Mouse (Mus musculus): ENCODE measurements at regions not wholly inside any gene's neighbourhood (a gene's known extent, or its start where the extent isn't known, plus 50 kb on each side); places are given as distances from the start of the nearest gene placed in this dataset.

- no peak for DNase-seq
Observed at GRCm38 (mm10) chr8:107642241-107642640, 54.0 kb upstream of the Psmd7 start.

- no peak for DNase-seq
Observed at GRCm38 (mm10) chr8:107647936-107648335, 59.7 kb upstream of the Psmd7 start.

- no peak for DNase-seq
Observed at GRCm38 (mm10) chr8:107650306-107650705, 62.0 kb upstream of the Psmd7 start.

- DNase-seq, result no peak
Observed at GRCm38 (mm10) chr8:107651424-107651823, 63.2 kb upstream of the Psmd7 start.

- DNase-seq, result no peak
Observed at GRCm38 (mm10) chr8:107652226-107652625, 64.0 kb upstream of the Psmd7 start.

GRCm38 (mm10) chr8:107653711-107654110, 65.4 kb upstream of the Psmd7 start:
- no peak for DNase-seq

- no peak for DNase-seq
Observed at GRCm38 (mm10) chr8:107656622-107657021, 68.4 kb upstream of the Psmd7 start.

- DNase-seq, result no peak
Observed at GRCm38 (mm10) chr8:107657741-107658140, 69.5 kb upstream of the Psmd7 start.

- DNase-seq, result no peak
Observed at GRCm38 (mm10) chr8:107658386-107658785, 70.1 kb upstream of the Psmd7 start.

- DNase-seq, result no peak
Observed at GRCm38 (mm10) chr8:107660624-107661023, 72.4 kb upstream of the Psmd7 start.

GRCm38 (mm10) chr8:107669608-107670007, 81.3 kb upstream of the Psmd7 start:
- DNase-seq, result no peak

GRCm38 (mm10) chr8:107671471-107671870, 83.2 kb upstream of the Psmd7 start:
- no peak for DNase-seq

GRCm38 (mm10) chr8:107672691-107673090, 84.4 kb upstream of the Psmd7 start:
- DNase-seq, result no peak

GRCm38 (mm10) chr8:107682066-107682465, 93.8 kb upstream of the Psmd7 start:
- DNase-seq, result no peak

- DNase-seq, result no peak
Observed at GRCm38 (mm10) chr8:107684721-107685691, 96.7 kb upstream of the Psmd7 start.

- peak; percentile 25 for DNase-seq
Observed at GRCm38 (mm10) chr8:107686936-107687335, 98.7 kb upstream of the Psmd7 start.

GRCm38 (mm10) chr8:107687529-107687928, 99.3 kb upstream of the Psmd7 start:
- DNase-seq, result no peak

GRCm38 (mm10) chr8:107689020-107689419, 100.8 kb upstream of the Psmd7 start:
- DNase-seq, result no peak

GRCm38 (mm10) chr8:107691251-107691650, 103.0 kb upstream of the Psmd7 start:
- no peak for DNase-seq

- DNase-seq, result no peak
Observed at GRCm38 (mm10) chr8:107696384-107697346, 108.4 kb upstream of the Psmd7 start.

- DNase-seq, result no peak
Observed at GRCm38 (mm10) chr8:107699307-107699706, 111.0 kb upstream of the Psmd7 start.

GRCm38 (mm10) chr8:107699759-107700158, 111.5 kb upstream of the Psmd7 start:
- no peak for DNase-seq

- DNase-seq, result no peak
Observed at GRCm38 (mm10) chr8:107715901-107716300, 127.6 kb upstream of the Psmd7 start.

Data from adrenal gland, adult 2 months (tissue).